Mouse (Mus musculus): ENCODE measurements at regions not wholly inside any gene's neighbourhood (a gene's known extent, or its start where the extent isn't known, plus 50 kb on each side); places are given as distances from the start of the nearest gene placed in this dataset.
"Not testable (repeated sequence)": the region's sequence is repeated elsewhere in the genome, so short reads cannot be mapped to it uniquely, and the experiment has no call there.

GRCm38 (mm10) chr17:13581214-13581920 lies 179.0 kb upstream of the Afdn start:
- TF ChIP-seq EP300 (optimal IDR thresholded peaks at IDR 0.05) (no peak), CTCF (IDR thresholded peaks at IDR 0.05; ENCODE audit: low read depth) (no peak)

DNA sequence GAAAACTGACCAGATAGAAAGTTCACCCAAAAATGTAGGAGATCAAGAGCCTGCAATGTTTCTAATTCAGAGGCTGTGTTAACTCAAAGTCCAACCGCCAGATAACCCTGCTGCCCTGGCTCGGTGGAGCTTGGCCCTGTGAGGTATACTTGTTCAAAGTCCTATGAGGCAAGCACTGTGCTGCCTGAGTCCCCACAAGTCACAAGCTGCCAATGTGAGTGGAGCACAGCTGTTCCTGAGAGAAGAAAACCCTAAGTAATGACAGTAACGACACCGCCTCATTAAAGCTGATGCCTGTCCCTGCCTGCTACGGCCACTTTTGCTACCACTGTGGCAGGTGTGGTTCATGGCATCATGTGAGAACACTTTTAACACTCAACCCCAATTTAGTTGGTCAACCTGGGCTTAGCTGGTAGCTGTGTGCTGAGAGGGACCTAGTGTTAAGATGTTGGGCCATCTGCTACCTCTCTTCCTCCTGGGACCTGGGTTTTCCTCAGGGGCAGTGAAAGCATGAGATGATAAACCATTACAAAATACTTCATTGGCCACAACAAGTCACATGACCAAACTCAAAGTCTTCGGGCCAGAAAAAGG lies 178.2 kb upstream of the Afdn start:
- 69% methylated on average over 6 of the region's 6 CpGs for WGBS
- no peak for ATAC-seq (ENCODE audit: low FRiP score, low TSS enrichment)

More at GRCm38 (mm10) chr17:13581214-13581920, 179.0 kb upstream of the Afdn start:
- Histone ChIP-seq H3K27ac (replicated peaks) (no peak overlapping the region), H3K36me3 (ENCODE audit: control insufficient read depth, insufficient read depth, low read length) (no peaks in the 10 kb centered on the region), H3K9me3 (ENCODE audit: control insufficient read depth, low read length) (no peaks in the 10 kb centered on the region), H3K27me3 (ENCODE audit: control insufficient read depth, insufficient read depth, low read length) (no peaks in the 10 kb centered on the region), H3K4me3 (ENCODE audit: low read depth, low read length) (no peak overlapping the region), H3K4me1 (replicated peaks; ENCODE audit: control insufficient read depth, insufficient read depth) (no peaks in the 10 kb centered on the region), H3K9ac (ENCODE audit: low read length) (no peak overlapping the region), H3K4me2 (replicated peaks; ENCODE audit: low read depth) (no peak overlapping the region)
- 73% methylated on average over 5 of the region's 5 CpGs for WGBS
- DNase-seq (ENCODE audit: low spot score) (no peak), ATAC-seq (ENCODE audit: low FRiP score, low TSS enrichment) (no peak)

GRCm38 (mm10) chr17:13583475-13584233 lies 176.7 kb upstream of the Afdn start:
- no peak overlapping the region for H3K9ac ChIP-seq (ENCODE audit: low read length)
- WGBS = 65% methylated on average over 9 of the region's 9 CpGs

More for the DNA sequence above, 178.2 kb upstream of the Afdn start:
- H3K9ac ChIP-seq (ENCODE audit: low read length) = no peak overlapping the region
- H3K9me3 ChIP-seq (ENCODE audit: control insufficient read depth, low read length) = no peaks in the 10 kb centered on the region
- no peak for DNase-seq (ENCODE audit: low spot score)
- no peak overlapping the region for H3K4me3 ChIP-seq (ENCODE audit: low read depth, low read length)
- no peak overlapping the region for H3K27ac ChIP-seq (replicated peaks)
- no peaks in the 10 kb centered on the region for H3K36me3 ChIP-seq (ENCODE audit: control insufficient read depth, insufficient read depth, low read length)
- H3K4me1 ChIP-seq (replicated peaks; ENCODE audit: control insufficient read depth, insufficient read depth) = no peaks in the 10 kb centered on the region
- no peak for TF ChIP-seq EP300 (optimal IDR thresholded peaks at IDR 0.05)
- no peak for TF ChIP-seq CTCF (IDR thresholded peaks at IDR 0.05; ENCODE audit: low read depth)
- H3K4me2 ChIP-seq (replicated peaks; ENCODE audit: low read depth) = no peak overlapping the region
- H3K27me3 ChIP-seq (ENCODE audit: control insufficient read depth, insufficient read depth, low read length) = no peaks in the 10 kb centered on the region

DNA sequence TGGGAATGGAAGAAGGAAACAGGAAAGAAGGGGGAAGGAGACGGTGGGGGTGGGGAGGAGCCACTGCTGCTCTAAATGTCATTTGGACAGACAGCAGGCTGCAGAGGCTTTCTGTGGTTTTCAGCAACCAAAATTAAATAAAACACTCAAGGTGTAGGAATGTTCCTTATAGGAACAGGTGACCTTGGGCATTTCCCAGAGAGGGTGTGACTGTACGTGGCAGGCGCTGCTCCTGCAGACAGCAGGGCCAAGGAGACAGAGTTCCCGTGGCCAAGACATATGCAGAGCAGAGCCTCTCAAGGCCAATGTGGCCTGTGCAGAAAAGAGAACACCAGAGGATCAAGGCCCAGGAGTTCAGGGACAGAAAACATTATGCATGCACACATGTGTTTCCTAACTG lies 175.9 kb upstream of the Afdn start:
- no peaks in the 10 kb centered on the region for H3K27me3 ChIP-seq (ENCODE audit: control insufficient read depth, insufficient read depth, low read length)
- ATAC-seq (ENCODE audit: low FRiP score, low TSS enrichment) (no peak), DNase-seq (ENCODE audit: low spot score) (no peak)
- H3K4me2 ChIP-seq (replicated peaks; ENCODE audit: low read depth) = no peak overlapping the region
- WGBS = 55% methylated on average over 4 of the region's 4 CpGs
- TF ChIP-seq CTCF (IDR thresholded peaks at IDR 0.05; ENCODE audit: low read depth) (no peak), EP300 (optimal IDR thresholded peaks at IDR 0.05) (no peak)
- H3K4me3 ChIP-seq (ENCODE audit: low read depth, low read length) = no peak overlapping the region
- no peak overlapping the region for H3K9ac ChIP-seq (ENCODE audit: low read length)
- no peaks in the 10 kb centered on the region for H3K9me3 ChIP-seq (ENCODE audit: control insufficient read depth, low read length)
- no peak overlapping the region for H3K27ac ChIP-seq (replicated peaks)
- no peaks in the 10 kb centered on the region for H3K36me3 ChIP-seq (ENCODE audit: control insufficient read depth, insufficient read depth, low read length)
- no peaks in the 10 kb centered on the region for H3K4me1 ChIP-seq (replicated peaks; ENCODE audit: control insufficient read depth, insufficient read depth)

More at GRCm38 (mm10) chr17:13583475-13584233, 176.7 kb upstream of the Afdn start:
- ATAC-seq (ENCODE audit: low FRiP score, low TSS enrichment) (no peak), DNase-seq (ENCODE audit: low spot score) (no peak)
- no peak overlapping the region for H3K4me2 ChIP-seq (replicated peaks; ENCODE audit: low read depth)
- H3K27ac ChIP-seq (replicated peaks) = no peak overlapping the region
- TF ChIP-seq EP300 (optimal IDR thresholded peaks at IDR 0.05) (no peak), CTCF (IDR thresholded peaks at IDR 0.05; ENCODE audit: low read depth) (no peak)
- no peaks in the 10 kb centered on the region for H3K4me1 ChIP-seq (replicated peaks; ENCODE audit: control insufficient read depth, insufficient read depth)
- no peaks in the 10 kb centered on the region for H3K27me3 ChIP-seq (ENCODE audit: control insufficient read depth, insufficient read depth, low read length)
- no peak overlapping the region for H3K4me3 ChIP-seq (ENCODE audit: low read depth, low read length)
- H3K9me3 ChIP-seq (ENCODE audit: control insufficient read depth, low read length) = no peaks in the 10 kb centered on the region
- no peaks in the 10 kb centered on the region for H3K36me3 ChIP-seq (ENCODE audit: control insufficient read depth, insufficient read depth, low read length)

GRCm38 (mm10) chr17:13590240-13590837 lies 170.0 kb upstream of the Afdn start:
- H3K36me3 ChIP-seq (ENCODE audit: control insufficient read depth, insufficient read depth, low read length); H3K9me3 ChIP-seq (ENCODE audit: control insufficient read depth, low read length); H3K4me2 ChIP-seq (replicated peaks; ENCODE audit: low read depth); H3K27ac ChIP-seq (replicated peaks); ATAC-seq (ENCODE audit: low FRiP score, low TSS enrichment); DNase-seq (ENCODE audit: low spot score); H3K4me3 ChIP-seq (ENCODE audit: low read depth, low read length); H3K4me1 ChIP-seq (replicated peaks; ENCODE audit: control insufficient read depth, insufficient read depth); H3K9ac ChIP-seq (ENCODE audit: low read length); H3K27me3 ChIP-seq (ENCODE audit: control insufficient read depth, insufficient read depth, low read length): not testable (repeated sequence)
- WGBS = 74% methylated on average over 1 of the region's 1 CpGs

Data from stomach, postnatal 0 days (tissue).